Mouse (Mus musculus) left cerebral cortex, adult 11 months (tissue): ENCODE measurements around the gene Tpra1.

Experiments used
- DNase-seq: peaks from one replicate; pipeline ENCODE4 v3.0.0; 2022; ENCODE audit warnings: low spot score

Gene Tpra1

GRCm38 (mm10) chr6:88890832-88891231 lies 11.2 kb upstream of the Tpra1 start:
- DNase-seq: no peak

- no peak for DNase-seq
Observed at GRCm38 (mm10) chr6:88893559-88893958, 8.5 kb upstream of the Tpra1 start.

- no peak for DNase-seq
Observed at GRCm38 (mm10) chr6:88895943-88896342, 6.1 kb upstream of the Tpra1 start.

DNA sequence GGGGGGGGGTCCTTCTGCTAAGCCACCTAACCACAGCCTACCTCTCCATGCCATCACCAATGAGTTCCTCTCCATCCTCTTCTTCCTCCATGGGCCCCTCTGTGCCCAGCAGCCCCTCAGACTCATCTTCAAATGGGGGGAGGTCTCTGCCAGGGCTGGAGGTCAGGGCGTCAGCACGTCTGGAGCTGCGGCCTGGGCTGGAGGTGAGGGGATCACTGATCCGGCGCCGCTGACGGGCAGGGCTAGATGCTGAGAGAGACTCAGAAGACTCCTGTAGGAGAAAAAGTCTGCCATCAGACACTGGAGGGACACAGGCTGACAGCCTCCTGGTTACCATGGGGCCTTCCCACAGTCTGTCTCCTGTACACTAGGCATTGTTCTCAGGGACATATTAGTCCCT lies 4.8 kb upstream of the Tpra1 start:
- DNase-seq: no peak

GRCm38 (mm10) chr6:88898534-88899048 lies 3.5 kb upstream of the Tpra1 start, which contains the start of gene Mcm2:
TSS of gene Mcm2 (minus strand) at chr6:88898780.
- peak; percentile 78 for DNase-seq

- no peak for DNase-seq
Observed at GRCm38 (mm10) chr6:88899086-88899485, 3.0 kb upstream of the Tpra1 start.

DNA sequence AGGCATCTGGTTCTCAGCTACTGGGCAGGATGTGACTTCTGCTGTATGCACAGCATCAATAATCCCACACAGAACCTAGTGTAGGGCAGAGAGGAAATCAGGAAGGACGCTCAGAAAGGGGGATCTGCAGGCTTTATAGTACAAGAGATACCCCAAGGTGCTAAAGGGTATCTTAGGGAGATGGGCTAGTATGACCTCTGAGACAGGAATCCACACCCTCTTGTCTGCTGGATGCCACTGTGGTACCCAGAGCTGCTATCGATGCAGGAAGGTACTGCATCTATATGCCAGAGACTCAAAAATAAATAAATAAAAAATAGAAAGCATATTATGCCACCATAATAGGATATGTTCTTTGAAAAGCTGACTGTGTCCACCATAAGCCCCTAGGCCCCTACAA lies 2.4 kb upstream of the Tpra1 start:
- no peak for DNase-seq

- DNase-seq: no peak
Observed at GRCm38 (mm10) chr6:88901471-88901870, 580 bp upstream of the Tpra1 start.

DNA sequence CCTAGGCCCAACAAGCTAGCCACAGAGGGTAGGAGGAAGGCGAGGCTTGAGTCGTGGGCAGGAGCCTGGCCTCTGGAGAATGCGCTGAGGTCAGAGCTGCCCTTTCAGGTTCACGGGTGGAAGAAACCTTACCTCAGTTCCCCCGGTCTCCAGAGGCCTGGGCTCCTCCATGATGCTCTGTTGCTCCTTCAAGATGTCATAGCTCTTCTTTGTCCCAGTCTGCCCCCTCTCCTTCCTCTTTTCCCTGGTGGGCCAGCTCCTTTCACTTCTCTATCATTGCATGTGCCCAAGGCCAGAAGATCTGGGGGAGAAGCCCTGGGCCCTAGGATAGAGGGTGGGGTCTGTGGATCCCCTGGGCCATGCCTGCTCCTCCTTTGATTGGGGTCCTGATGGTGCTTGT lies 1.7 kb downstream of the Tpra1 start:
- DNase-seq: no peak

GRCm38 (mm10) chr6:88904456-88904974 lies 2.5 kb downstream of the Tpra1 start:
- no peak for DNase-seq

DNA sequence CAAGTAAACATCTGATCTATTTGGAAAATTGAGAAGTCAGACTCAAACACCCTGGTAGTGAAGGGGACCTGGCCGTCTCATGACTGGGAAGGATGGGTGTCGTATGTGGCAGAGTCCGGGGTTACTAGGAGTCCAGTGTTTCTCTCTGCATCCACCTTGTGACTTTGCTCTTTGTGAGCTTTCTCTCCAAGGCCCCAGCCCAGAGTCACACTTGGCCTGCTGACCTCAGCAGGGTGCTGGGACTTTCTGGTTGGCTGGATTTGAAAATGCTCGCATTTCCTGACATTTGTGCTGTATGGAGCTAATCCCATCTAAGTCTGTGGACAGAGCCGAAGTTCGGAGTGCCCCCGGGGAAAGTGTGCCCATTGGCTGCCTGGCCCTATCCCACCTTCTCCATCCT lies 3.0 kb downstream of the Tpra1 start:
- no peak for DNase-seq

- DNase-seq: peak; percentile 64
Observed at GRCm38 (mm10) chr6:88906369-88907108, 4.5 kb downstream of the Tpra1 start.

- DNase-seq: no peak
Observed at GRCm38 (mm10) chr6:88909151-88909550, 7.1 kb downstream of the Tpra1 start.

- no peak for DNase-seq
Observed at GRCm38 (mm10) chr6:88913022-88913421, 11.0 kb downstream of the Tpra1 start.

DNA sequence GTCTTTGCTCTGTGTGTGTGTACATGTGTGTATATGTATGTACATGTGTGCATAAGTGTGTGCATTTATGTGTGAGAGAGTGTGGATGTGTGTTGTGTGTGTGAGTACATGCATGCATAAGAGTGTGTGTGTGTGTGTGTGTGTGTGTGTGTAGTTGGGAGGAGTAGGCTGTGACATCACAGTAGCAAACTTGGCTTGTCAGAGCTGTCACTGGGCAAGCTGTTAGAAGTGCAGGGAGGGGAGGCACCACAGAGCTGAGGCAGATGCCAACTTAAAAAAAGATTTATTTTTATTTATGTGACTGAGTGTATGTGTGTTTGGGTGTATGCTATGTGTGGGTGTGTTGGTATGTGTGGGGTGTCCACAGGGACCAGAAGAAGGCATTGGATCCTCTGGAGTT lies 11.4 kb downstream of the Tpra1 start:
- DNase-seq: no peak

DNA sequence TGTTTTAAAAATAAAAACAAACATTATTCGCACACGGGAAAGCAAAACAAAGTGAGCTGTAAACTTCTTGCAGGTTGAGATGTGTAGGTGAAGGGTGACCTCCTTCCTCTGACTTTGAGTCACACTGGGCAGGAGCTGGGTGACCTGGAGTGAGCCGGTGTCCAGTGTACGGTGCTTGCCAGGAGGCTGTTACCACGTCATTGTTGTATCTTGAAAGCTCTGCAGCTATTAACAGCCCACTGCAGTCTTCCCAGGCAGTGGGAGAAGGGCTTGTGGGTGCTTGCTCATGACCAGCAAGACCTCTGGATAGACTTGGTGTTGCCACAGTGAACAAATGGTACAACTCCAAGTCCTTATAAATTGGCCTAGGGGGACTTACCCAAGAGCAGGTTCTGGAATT lies 12.7 kb downstream of the Tpra1 start:
- DNase-seq: no peak

DNA sequence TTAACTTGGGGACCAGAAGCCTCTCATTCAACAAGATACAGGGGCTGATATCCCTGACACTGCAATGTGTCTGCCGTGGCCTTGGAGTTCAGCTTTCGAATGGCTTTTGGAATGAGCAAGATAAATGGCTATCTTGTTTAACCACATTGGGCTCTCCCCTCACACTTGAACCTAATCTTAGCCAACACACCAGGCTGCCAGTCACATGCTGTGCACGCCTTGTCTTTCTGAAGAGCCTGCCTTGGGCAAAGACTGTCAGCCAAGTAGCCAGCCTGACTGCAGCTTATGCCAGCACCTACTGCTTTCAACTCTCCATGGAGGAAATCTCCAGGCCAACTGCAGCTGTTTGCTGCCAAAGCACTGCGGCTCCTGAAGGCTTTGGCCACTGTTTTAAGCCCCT lies 13.5 kb downstream of the Tpra1 start:
- DNase-seq: no peak

DNA sequence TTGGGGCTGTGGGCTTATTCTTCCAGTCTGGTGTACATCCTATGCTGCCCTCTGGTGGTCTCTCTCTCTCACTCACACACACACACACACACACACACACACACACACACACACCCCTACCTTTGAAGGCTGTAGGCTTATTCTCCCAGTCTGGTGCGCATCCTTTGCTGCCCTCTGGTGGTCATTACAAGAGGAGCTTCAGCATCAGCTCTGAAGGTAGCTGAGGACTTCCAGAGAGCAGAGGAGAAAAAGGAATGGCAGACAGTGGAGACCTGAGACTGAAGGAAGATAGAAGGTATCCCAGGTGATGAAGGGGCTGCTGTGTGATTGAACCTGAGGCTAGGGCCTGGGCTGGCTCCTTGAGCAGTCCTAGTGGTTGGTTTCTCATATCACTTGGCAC lies 14.1 kb downstream of the Tpra1 start:
- no peak for DNase-seq

DNA sequence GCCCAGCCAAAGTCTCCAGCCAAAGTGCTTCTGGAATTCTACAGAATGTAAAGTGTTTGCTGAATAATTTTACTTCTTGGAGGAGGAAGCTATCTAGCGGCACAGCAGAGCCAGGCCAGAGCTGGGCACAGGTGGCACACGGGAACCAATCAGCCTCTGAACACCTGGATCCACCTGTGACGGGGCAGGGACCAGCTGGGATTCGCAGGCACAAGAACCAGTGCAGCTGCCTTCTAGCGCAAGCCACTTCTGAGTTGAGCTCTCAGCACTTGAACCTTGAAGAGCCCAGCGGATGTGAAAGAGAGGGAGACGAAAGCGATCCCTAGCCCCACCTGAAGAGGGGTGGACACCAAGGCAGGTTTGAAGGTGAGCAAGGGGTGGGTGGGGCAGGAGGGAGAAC lies 16.8 kb downstream of the Tpra1 start:
- DNase-seq: no peak

- no peak for DNase-seq
Observed at GRCm38 (mm10) chr6:88924502-88925275, 22.6 kb downstream of the Tpra1 start.

DNA sequence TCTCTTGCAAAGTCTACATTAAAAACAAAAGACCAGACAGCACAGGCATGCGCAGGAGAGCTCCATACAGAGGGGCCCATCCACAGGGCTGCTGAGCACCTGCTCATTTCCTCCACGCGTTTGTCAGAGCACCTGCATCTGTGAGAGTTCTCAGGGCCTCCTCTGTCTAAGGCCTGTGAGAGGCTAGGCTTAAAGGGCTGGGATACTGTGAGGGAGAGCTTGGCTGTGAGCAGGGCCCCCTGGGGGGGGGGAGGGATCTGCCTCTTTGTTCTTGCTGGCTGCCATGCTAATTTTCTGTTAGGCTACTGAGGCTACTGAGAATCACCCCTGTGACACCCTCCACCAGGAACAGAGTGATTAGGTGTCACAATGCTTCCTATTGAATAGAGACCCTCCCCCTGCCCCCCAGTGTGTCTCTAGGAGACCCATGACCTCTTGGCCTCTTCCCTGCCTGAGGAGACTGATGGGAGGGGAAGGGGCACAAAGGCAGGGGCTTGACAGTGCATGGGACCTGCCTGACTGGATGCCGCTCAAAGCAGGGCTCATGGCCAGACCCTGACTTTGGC lies 23.7 kb downstream of the Tpra1 start:
- no peak for DNase-seq

GRCm38 (mm10) chr6:88926870-88927269 lies 24.8 kb downstream of the Tpra1 start:
- DNase-seq: no peak

GRCm38 (mm10) chr6:88927595-88927994 lies 25.5 kb downstream of the Tpra1 start:
- peak; percentile 69 for DNase-seq
